Mouse (Mus musculus): ENCODE results near the gene Tlx3.

- TF ChIP-seq GATA1 (IDR thresholded peaks at IDR 0.05; ENCODE audit: low read length) (no peak), TAL1 (IDR thresholded peaks at IDR 0.05; ENCODE audit: low read length) (no peak)
These were observed 5.7 kb downstream of the Tlx3 start for GRCm38 (mm10) chr11:33197673-33198072.

Measured in erythroblast, embryonic 14.5 days (primary cell).